Mouse (Mus musculus) forebrain, embryonic 14.5 days (tissue): Measurements from ENCODE around the gene Crbn. TPM values are rescaled to one million over a fixed set of nuclear protein-coding genes. Genes with fewer than 3 reads are reported as not detected.

Source experiments
- ATAC-seq: fragments of 200-750 bp; cut with Nextera tagmentation; 2 replicates; pipeline ENCODE4 v1.8.0; 2017; ENCODE audit warnings: mild to moderate bottlenecking, moderate library complexity
- DNase-seq: peaks from one replicate; pipeline ENCODE4 v3.0.0-alpha.2; 2015; ENCODE audit warnings: low spot score
- H3K27ac ChIP-seq: fragments of 300-500 bp; sonication (generic); 2 replicates; pipeline ENCODE4 v1.5.1; 2014; ENCODE audit warnings: low read depth, mild to moderate bottlenecking, control low read depth, low read length, moderate library complexity
- H3K27me3 ChIP-seq: fragments of 300-500 bp; sonication (generic); replicated peaks from 2 replicates; pipeline ENCODE4 v1.6.1; 2014; ENCODE audit warnings: low read length, control low read depth, mixed read lengths; ENCODE audit not compliant: control insufficient read depth, insufficient read depth
- H3K36me3 ChIP-seq: fragments of 300-500 bp; sonication (generic); 2 replicates; pipeline ENCODE4 v1.6.1; 2014; ENCODE audit warnings: low read length, control low read depth; ENCODE audit not compliant: control insufficient read depth, insufficient read depth
- H3K4me1 ChIP-seq: fragments of 300-500 bp; sonication (generic); 2 replicates; pipeline ENCODE4 v1.6.1; 2014; ENCODE audit warnings: antibody characterized with exemption, low read length, control low read depth; ENCODE audit not compliant: control insufficient read depth, insufficient read depth
- H3K4me2 ChIP-seq: fragments of 300-500 bp; sonication (generic); 2 replicates; pipeline ENCODE4 v1.6.1; 2014; ENCODE audit warnings: mild to moderate bottlenecking, control low read depth, low read length
- H3K4me3 ChIP-seq: fragments of 300-500 bp; sonication (generic); 2 replicates; pipeline ENCODE4 v1.5.1; 2014; ENCODE audit warnings: low read depth, low read length, control low read depth
- H3K9ac ChIP-seq: fragments of 300-500 bp; sonication (generic); 2 replicates; pipeline ENCODE4 v1.6.1; 2014; ENCODE audit warnings: mild to moderate bottlenecking, low read length, control low read depth, moderate library complexity
- H3K9me3 ChIP-seq: fragments of 300-500 bp; sonication (generic); replicated peaks from 2 replicates; pipeline ENCODE4 v1.6.1; 2016; ENCODE audit warnings: low read length, control low read depth, mixed read lengths; ENCODE audit not compliant: control insufficient read depth
- WGBS: fragments of 180-500 bp; shearing (Covaris S2); extraction: QIAGEN DNeasy Blood & Tissue Kit; methylation state at CpG from one replicate; pipeline ENCODE4 v1.1.7; 2014; 5-methylcytosine and 5-hydroxymethylcytosine counted together
- polyA plus RNA-seq: library from polyadenylated mRNA; unstranded; fragments of >200 nt; fragmentation: Nextera tagmentation; extraction: Ambion mirVana; gene quantifications from 2 replicates; pipeline ENCODE4 v1.2.1, GENCODE M21; 2014

Gene Crbn
- polyA plus RNA-seq, 1 experiment from 2014 or later, result 63.4 TPM

- H3K9ac ChIP-seq, result no peak overlapping the region
- no peak for ATAC-seq
- no peak for DNase-seq
- H3K9me3 ChIP-seq, result no peaks in the 10 kb centered on the region
- H3K27ac ChIP-seq, result no peak overlapping the region
- no peaks in the 10 kb centered on the region for H3K4me1 ChIP-seq
- WGBS, result 79% methylated on average over 2 of the region's 2 CpGs
- H3K4me2 ChIP-seq, result no peak overlapping the region
- H3K36me3 ChIP-seq, result no peaks in the 10 kb centered on the region
- H3K4me3 ChIP-seq, result no peak overlapping the region
- no peaks in the 10 kb centered on the region for H3K27me3 ChIP-seq
These were observed 9.3 kb upstream of the Crbn start for GRCm38 (mm10) chr6:106809161-106809560.

DNA sequence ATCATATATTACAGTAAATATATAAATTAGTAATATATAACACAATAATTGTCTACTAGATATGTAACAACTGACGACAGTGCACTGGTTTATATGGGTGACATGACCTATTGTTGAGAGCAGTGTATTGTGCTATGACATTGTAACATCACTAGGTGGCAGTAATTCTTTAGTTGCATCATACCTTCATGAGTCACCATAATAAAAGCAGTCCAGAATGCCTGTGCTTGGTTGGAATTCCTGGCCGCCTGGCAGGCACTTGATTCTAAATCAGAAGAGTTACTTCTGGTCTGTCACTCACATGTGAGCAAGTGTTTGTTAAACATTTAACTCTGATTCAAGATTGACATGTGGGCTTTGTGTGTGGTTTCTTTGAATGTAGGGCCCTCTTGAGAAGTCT lies 5.0 kb upstream of the Crbn start:
- no peak overlapping the region for H3K4me3 ChIP-seq
- no peaks in the 10 kb centered on the region for H3K4me1 ChIP-seq
- 38% methylated on average over 2 of the region's 2 CpGs for WGBS
- H3K9ac ChIP-seq, result no peak overlapping the region
- H3K36me3 ChIP-seq, result no peaks in the 10 kb centered on the region
- no peak overlapping the region for H3K27ac ChIP-seq
- H3K27me3 ChIP-seq, result no peaks in the 10 kb centered on the region
- DNase-seq (peak; percentile 74), ATAC-seq (peak; percentile 52; the same call in 1 of the 2 replicates)
- no peaks in the 10 kb centered on the region for H3K9me3 ChIP-seq
- H3K4me2 ChIP-seq, result no peak overlapping the region

GRCm38 (mm10) chr6:106800227-106800557 lies 315 bp upstream of the Crbn start:
- no peak overlapping the region for H3K27ac ChIP-seq
- no peak overlapping the region; the same call in 1 of the 2 replicates for H3K9ac ChIP-seq
- H3K4me1 ChIP-seq, result peaks cover 9% of the 10 kb centered on the region
- no peaks in the 10 kb centered on the region for H3K9me3 ChIP-seq
- DNase-seq (no peak), ATAC-seq (no peak)
- H3K27me3 ChIP-seq, result no peaks in the 10 kb centered on the region
- 62% methylated on average over 5 of the region's 5 CpGs for WGBS
- 0 out of 2 replicates have a peak, but pooled peaks cover 5% of the 10 kb centered on the region for H3K36me3 ChIP-seq
- H3K4me3 ChIP-seq, result peak overlapping the region; percentile 75
- H3K4me2 ChIP-seq, result peak overlapping the region; percentile 24; the same call in 1 of the 2 replicates

DNA sequence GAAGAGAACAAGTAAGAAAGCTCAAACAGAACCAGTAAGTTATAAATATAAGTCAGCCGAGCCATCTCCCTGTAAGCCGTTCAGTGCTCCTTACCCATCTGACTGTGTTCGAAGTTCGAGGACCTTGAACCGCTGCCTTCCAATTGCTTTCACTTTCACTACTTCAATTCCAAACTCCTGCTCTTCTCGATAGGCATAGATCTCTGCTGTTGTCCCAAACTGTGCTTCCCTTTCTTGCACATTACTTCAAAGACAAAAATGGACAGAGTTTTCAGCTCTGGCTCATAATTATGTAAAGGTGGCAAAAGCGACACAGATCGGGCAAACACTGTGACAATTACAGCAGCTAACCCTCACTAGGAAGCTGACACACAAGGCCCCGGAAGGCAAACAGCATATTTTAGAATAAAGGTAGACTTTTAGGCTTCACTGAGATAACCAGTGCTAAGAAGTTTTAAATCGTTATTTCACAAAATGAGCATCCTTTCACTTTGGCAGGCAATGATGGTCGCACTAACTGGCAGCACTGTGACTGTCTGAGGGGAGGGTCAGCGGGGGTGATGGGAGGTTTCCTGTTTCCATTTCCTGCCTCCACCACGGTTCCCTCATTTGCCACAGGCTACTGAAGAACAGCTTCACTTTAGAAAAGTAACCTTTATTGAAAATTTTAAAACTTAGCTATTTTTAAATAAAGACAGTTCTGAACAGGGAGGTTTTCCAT lies 5.6 kb downstream of the Crbn start:
- Histone ChIP-seq H3K9ac (no peak overlapping the region), H3K27me3 (no peaks in the 10 kb centered on the region), H3K4me2 (no peak overlapping the region), H3K4me3 (no peak overlapping the region), H3K27ac (no peak overlapping the region), H3K4me1 (peaks cover 9% of the 10 kb centered on the region), H3K9me3 (no peaks in the 10 kb centered on the region), H3K36me3 (peaks cover 42% of the 10 kb centered on the region)
- DNase-seq (no peak), ATAC-seq (no peak)
- 92% methylated on average over 13 of the region's 13 CpGs for WGBS

DNA sequence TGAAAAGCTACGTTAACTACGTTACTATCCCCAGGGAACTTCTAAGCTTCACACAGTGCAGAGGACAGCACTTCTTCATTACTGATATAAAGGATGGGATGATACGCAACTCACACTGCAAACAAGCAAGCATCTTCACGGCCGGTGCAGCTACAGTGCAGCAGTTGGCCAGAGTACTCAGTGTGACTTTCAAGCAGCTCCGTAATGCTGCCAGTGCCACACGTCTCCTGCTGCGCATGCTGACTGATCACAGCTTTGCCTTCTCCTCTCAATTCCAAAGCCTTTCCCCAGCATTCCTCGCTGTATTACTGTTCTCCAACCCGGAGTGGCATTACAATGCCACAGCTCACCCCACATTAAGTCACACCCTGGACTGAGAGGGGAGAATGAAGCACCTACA lies 6.3 kb downstream of the Crbn start:
- H3K9me3 ChIP-seq, result no peaks in the 10 kb centered on the region
- DNase-seq (no peak), ATAC-seq (no peak)
- no peaks in the 10 kb centered on the region for H3K27me3 ChIP-seq
- H3K9ac ChIP-seq, result no peak overlapping the region
- no peak overlapping the region for H3K4me2 ChIP-seq
- H3K4me1 ChIP-seq, result peaks cover 2% of the 10 kb centered on the region; the same call in 1 of the 2 replicates
- peaks cover 45% of the 10 kb centered on the region for H3K36me3 ChIP-seq
- H3K4me3 ChIP-seq, result no peak overlapping the region
- H3K27ac ChIP-seq, result no peak overlapping the region
- WGBS, result 94% methylated on average over 10 of the region's 10 CpGs

- 94% methylated on average over 7 of the region's 7 CpGs for WGBS
- no peak overlapping the region for H3K4me3 ChIP-seq
- H3K9me3 ChIP-seq, result no peaks in the 10 kb centered on the region
- no peak overlapping the region for H3K9ac ChIP-seq
- DNase-seq (no peak), ATAC-seq (no peak)
- H3K27me3 ChIP-seq, result no peaks in the 10 kb centered on the region
- H3K36me3 ChIP-seq, result peaks cover 50% of the 10 kb centered on the region
- no peaks in the 10 kb centered on the region for H3K4me1 ChIP-seq
- H3K4me2 ChIP-seq, result no peak overlapping the region
- H3K27ac ChIP-seq, result no peak overlapping the region
These were observed 6.8 kb downstream of the Crbn start for GRCm38 (mm10) chr6:106793088-106793487.

DNA sequence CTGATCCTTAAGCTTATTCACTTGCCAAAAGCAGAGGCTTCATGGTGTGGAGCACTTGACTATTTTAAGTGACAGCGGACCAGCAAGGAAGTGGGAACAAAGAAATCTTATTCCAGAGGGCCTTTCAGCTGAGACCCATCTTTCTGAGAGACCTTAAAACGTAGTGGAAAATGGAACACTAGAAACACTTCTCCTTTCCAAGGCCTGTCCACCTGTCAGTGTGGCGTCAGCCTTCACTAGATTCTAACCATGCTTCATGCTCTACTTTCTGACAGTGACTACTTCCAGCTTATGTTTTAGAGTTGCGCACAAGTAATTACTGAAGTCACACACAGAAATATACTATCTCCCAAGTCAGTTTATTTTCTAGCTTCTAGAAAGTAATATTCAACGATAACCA lies 7.4 kb downstream of the Crbn start:
- H3K9me3 ChIP-seq, result no peaks in the 10 kb centered on the region
- ATAC-seq (no peak), DNase-seq (no peak)
- H3K36me3 ChIP-seq, result peaks cover 53% of the 10 kb centered on the region
- WGBS, result 93% methylated on average over 5 of the region's 5 CpGs
- H3K27ac ChIP-seq, result no peak overlapping the region
- H3K27me3 ChIP-seq, result no peaks in the 10 kb centered on the region
- no peak overlapping the region for H3K9ac ChIP-seq
- no peaks in the 10 kb centered on the region for H3K4me1 ChIP-seq
- no peak overlapping the region for H3K4me2 ChIP-seq
- H3K4me3 ChIP-seq, result no peak overlapping the region

- Histone ChIP-seq H3K4me2 (no peak overlapping the region), H3K27me3 (no peaks in the 10 kb centered on the region), H3K36me3 (peaks cover 56% of the 10 kb centered on the region), H3K9me3 (no peaks in the 10 kb centered on the region), H3K9ac (no peak overlapping the region), H3K27ac (no peak overlapping the region), H3K4me3 (no peak overlapping the region), H3K4me1 (no peaks in the 10 kb centered on the region)
- 93% methylated on average over 8 of the region's 8 CpGs for WGBS
- DNase-seq (no peak), ATAC-seq (no peak)
These were observed 8.4 kb downstream of the Crbn start for GRCm38 (mm10) chr6:106791429-106791828.

DNA sequence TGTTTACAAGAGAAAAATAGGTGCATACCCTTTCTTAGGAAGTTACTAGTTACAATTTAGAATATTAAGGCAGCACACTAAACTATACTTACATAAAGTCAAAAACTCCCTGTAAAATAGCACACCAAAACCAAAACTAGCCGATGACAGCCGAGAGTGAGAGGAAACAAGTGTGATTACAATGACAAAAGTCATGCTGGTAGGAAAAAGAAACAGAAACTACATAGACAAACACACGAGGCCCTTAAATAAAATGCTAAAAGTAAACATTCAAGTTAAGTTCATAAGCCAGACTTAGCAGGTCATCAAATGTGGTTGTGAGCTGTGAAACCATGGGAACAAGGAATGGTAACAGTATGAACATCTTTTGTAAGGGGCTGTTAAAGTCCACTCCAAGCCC lies 12.7 kb downstream of the Crbn start:
- Histone ChIP-seq H3K27ac (no peak overlapping the region), H3K9ac (no peak overlapping the region), H3K4me3 (no peak overlapping the region), H3K4me2 (no peak overlapping the region), H3K27me3 (no peaks in the 10 kb centered on the region), H3K9me3 (no peaks in the 10 kb centered on the region), H3K4me1 (no peaks in the 10 kb centered on the region), H3K36me3 (peaks cover 45% of the 10 kb centered on the region)
- DNase-seq (no peak), ATAC-seq (no peak)
- 95% methylated on average over 3 of the region's 3 CpGs for WGBS
